Mouse (Mus musculus): ENCODE data around the gene Eif3i.
"Not testable (repeated sequence)": the region's sequence is repeated elsewhere in the genome, so short reads cannot be mapped to it uniquely, and the experiment has no call there.

Gene Eif3i

DNA sequence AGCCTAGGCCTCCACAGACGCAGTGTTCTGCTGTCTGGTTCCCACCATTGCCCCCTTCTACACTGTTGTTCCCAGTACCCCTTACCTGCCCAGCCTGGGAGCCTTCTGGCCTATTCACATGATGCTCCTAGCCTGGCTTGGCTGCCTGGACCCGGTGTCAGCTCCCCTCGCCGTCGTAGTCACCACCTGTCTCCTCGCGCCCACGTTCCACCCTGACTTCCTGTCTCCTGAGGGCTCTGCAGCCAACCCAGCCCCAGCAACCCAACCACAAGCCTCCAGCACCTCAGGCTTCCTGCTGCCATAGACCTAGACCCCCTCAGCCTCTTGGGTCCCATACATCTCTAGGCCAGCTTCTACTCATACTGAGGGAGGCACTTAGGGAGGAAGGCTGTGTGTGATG lies 27.0 kb downstream of the Eif3i start, which contains the start of gene Lck:
Gene Lck, minus strand, starts transcription at position 212 of the 400 bp plus-strand sequence.
- DNase-seq (ENCODE audit: low read depth, low spot score), result no peak

DNA sequence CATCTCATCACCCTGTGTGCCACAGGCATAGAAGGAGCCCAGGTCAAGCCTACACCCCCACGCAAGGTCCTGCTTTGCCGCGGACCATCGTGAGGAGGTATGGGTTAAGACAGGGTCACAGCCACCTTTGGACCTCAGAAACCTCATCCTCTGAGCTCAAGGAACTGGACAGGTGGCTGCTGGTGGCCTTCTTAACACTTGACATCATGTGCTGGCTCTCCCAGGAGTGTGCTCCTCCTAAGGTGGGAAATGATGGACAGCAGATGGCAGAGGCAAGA lies 27.4 kb downstream of the Eif3i start:
- no peak for DNase-seq (ENCODE audit: low read depth, low spot score)

DNA sequence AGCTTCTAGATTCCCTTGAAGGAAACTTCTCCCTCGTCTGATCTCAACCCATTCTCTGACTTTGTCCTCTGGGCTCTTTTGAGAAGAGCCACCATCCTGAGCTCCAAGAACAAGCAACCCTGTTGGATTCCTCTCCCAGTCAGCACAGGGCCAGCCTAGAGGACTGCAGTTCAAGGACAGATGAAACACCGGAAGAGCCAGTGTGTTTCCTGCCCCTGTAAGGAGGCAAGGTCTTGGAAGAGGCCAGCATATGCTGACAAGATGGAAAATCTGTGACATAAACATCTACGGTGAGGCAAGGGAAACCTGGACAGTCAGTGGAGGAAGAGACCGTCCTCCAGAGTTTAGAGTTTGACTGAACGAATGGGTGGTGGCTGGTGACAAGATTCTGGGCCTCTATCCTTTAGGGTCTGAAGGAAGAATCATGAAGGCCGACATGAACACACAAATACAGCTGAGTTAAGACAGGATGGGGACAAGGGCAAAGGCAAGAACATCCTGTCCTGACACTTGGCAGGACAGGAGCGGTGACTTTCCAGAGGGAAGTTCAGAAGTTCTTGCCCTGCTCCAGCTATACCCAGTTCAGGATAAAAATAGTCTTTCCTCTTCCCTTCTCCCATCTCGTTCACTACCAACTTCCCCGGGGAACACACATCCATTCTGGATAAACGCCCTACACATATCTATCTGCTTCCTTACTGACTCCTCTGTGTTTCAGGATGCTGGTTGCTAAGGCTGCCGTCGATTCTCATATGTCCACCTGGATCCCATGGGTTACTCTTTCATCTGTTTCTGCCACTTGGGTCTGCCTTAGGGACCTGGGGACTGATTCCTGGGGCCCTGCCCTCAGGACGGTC lies 28.0 kb downstream of the Eif3i start:
- DNase-seq (ENCODE audit: low read depth, low spot score), result no peak

DNA sequence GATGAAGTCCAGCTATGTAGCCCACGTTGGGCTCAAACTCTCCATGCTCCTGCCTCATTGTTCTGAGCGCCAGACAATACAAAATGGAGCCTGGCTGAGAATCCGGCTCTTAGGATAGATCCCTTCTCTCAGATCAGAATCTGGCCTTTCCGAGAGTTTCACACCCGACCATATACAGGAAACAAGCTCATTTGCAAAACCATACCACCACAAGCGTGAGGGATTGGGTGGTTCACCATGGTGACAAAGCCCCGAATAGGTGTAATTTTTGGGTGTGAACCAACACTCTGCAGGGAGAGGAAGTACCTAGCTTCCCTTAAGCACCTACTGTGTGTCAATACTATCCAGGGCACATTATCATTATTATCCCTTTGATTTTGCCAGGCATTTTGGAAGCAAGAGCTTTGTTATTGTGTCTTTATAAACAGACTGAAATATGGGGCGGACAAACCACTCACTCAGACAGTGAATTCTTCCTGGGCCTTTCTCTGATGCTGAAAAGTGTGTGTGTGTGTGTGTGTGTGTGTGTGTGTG lies 28.8 kb downstream of the Eif3i start:
- no peak for DNase-seq (ENCODE audit: low read depth, low spot score)

DNA sequence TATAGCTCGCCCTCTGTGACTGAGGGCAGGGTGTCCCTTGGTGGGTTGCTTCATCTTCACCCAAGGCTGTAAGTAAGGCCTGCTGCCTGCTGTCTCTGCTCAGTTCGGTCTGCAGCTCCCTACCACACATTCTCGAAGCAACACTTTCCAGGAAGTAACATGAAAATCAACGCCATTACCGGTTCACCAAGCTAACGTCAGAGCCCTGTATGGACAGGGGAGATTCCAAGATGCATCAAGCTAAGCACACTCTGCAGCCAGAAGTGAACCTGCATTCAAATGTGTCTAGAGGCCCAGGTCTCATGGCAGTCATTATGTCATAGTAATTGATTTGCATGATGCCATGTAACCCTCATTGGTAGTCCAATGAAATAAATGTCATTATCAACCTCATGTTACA lies 30.4 kb downstream of the Eif3i start:
- no peak for DNase-seq (ENCODE audit: low read depth, low spot score)

DNA sequence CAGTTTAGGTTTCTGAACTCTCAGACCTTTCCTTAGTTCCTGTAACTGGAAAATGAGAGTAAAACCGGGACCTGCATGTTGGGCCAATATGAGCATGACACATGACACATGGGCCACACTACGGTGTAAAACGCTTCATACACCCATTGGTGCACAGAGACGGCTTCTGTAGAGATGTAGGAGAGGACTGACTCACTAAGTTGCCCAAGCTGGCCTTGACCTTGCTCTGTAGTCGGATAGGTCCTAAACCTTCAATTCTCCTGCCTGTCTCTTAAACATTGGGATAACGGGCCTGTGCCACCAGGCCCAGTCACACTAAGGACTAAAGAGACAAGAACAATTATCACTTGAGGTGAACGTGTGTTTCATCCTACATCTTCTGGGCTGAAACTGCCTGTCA lies 32.1 kb downstream of the Eif3i start:
- DNase-seq (ENCODE audit: low read depth, low spot score), result no peak

DNA sequence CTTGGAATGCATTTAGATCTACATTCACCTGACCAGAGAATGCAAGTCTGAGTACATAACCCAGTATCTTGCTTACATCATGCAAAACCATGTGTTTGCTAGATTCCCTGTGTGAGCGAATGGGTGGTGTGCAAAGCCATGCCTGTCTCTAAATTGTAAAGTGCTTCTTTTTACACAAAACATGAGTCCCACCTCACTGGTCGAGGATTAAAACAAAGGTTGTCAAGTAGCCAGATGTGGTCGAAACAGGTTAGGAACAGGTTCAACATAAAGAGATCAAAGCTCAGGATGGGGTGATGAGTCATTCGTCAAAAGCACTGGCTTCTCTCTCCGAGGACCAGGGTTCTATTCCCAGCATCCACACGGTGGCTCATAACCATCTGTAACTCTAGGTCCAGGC lies 35.3 kb downstream of the Eif3i start:
- DNase-seq (ENCODE audit: low read depth, low spot score), result no peak

DNA sequence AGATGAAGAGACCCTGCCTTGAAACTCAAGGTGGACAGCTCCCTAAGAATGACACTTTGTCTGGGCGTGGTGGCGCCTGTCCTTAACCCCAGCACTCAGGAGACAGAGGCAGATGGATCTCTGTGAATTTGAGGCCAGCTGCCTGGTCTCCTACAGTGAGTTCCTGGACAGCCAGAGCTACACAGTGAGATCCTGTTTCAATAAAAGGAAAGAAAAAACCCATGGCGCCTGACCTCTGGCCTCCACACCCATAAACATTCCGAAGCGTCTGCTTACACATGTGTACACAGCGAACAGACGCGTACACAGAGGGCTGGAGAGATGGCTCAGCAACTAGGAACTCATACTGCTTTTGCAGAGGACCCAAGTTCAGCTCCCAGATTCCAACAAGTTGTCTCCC lies 36.7 kb downstream of the Eif3i start:
- peak; percentile 59 for DNase-seq (ENCODE audit: low read depth, low spot score)

DNA sequence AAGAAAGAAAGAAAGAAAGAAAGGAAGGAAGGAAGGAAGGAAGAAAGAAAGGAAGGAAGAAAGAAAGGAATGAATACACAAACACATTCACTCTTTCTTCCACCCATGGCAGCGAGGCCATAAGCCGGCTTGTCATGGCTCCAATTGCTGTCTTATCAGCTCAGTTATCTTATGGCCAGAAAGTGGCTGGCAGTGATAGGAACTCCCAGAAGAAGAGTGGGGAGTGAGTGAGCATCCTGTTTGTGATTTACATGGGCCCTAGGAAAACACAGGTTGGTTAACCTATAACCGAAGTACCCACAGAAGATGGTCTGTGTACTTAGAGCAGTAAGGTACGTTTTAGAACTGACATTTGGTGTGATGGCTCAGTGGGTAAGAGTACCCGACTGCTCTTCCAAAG lies 39.3 kb downstream of the Eif3i start:
- no peak for DNase-seq (ENCODE audit: low read depth, low spot score)

DNA sequence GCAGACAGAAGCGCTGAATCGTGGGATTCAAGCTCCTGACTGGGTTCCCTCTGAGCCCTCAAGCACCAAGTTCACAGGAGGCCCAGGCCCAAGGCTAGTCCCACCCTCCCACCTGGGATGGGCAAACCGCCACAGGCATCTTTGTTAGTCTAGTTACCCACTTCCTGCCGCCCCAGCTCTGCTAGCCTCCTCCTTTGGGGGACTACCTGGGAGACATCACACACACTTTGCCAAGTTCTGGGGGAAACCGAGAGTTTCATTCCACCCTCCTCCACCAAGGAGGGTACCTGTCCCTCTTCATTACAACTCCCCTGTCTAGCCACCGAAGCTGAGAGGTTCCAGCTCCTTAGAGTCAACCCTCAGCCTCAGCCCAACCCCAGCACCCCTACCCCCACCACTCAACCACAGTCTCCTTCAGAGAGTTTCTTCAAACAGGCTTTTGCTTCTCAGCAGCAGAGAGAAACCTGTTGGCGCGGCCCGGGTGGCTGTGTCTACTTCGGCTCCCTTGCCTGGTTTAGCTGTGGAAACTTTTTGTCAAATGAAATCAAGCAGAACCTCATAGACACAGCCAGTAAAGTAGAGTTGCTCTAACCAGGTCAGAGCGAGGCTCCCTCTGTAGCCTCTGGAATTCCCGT lies 42.0 kb downstream of the Eif3i start:
- DNase-seq (ENCODE audit: low read depth, low spot score), result no peak

DNA sequence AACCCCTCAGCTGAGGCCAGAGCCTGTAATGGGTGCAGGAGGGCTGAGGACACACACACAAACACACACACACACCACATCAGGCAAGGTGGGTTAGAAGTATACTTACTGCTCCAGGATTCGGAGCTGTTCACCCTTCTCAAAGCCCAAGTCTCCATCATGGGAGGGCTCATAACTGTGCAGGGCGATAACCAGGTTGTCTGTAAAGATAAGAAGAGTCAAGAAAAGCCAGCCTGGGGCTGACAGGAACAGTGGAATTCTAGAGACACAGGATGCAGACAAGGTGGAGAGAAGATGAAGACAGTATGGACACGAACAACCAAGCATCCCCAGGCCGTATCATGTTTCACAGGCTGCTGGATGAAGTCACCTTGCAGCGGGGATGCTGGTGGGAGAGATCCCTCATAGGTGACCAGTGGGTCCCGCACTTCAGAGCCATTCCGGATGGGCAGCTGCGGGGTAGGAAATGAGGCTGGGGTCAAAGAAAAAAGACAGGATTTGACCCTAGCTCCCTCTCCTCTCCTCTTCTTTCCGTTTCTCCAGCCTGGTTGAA lies 43.1 kb downstream of the Eif3i start:
- no peak for DNase-seq (ENCODE audit: low read depth, low spot score)

DNA sequence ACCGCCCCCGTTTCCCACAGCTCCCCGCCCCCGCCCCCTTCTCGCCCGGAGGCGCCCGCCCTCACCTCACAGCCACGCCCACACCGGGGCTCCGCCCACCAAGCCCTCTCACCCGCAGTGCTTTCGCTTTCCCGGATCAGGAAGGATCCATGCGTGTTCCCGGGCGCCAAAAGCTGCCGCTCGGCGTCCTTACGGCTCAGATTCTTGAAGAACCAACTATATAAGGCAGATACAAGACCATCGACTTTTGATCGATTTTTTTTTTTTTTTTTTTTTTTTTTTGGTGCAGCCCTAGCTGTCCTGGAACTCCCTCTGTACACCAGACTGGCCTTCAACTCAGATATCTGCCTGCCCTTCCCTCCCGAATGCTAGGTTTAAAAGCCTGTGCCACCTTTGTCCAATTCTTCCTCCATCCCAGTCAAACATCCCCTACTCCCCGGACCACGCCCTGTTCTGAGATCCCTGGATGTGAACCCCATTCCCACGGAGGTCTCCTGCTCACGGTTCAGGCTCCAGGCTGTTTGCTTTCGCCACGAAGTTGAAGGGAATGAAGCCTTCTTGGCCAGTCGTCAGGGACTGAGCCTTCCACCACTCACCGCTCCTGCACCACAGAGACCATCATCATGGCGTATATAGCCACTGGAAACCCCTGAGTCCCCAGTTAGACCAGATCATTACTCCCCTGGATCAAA lies 43.8 kb downstream of the Eif3i start:
- peak; percentile 89 for DNase-seq (ENCODE audit: low read depth, low spot score)

DNA sequence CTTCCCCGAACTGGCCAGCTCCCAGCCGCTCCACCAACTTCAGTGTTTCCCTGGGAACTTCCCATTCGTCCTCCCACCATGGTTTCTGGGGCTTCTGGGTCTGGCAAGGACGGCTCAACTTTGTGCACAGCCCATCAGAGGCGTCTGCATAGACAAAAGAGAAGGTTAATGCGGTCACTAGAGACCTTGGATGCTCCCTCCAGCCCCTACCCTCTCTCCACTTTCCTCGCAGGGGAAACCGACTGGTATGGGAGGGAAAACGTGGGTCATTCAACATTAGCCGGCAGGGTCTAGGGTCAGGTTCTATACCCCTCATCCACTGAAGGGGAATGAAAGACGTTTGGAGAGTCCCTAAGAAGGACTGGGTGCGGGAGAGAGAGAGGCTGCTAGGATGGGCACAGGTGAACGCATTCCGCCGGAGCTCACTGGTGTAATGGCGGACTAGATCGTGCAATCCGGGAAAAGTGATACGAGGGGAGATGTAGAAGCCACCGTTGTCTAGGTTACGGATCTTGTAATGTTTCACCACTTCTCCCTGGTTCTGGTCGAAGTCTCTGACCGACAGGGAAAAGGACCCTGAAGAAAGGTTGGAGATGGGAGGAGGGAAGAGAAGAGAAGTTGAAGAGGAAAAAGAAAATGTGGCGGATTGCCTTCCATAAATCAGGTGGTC lies 44.5 kb downstream of the Eif3i start:
- DNase-seq (ENCODE audit: low read depth, low spot score), result no peak

DNA sequence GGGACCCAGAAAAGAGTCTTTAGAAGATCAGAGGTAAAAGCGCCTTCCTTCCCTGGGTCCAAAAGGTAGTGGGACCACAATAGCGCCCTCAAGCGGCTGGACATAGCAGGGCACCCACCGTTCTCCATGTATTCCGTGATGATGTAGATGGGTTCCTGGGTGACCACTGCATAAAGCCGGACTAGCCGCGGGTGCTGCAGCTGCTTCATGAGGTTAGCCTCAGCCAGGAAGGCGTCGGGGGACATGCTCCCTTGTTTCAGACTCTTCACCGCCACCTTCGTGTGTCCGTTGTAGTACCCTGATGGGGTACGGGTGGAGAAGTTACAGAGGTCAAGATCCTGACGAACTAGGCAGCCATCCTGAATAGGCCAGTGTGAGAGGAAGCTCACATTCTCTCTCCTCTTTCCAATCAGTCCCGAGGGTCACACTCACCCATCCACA lies 45.0 kb downstream of the Eif3i start:
- DNase-seq (ENCODE audit: low read depth, low spot score), result no peak

DNA sequence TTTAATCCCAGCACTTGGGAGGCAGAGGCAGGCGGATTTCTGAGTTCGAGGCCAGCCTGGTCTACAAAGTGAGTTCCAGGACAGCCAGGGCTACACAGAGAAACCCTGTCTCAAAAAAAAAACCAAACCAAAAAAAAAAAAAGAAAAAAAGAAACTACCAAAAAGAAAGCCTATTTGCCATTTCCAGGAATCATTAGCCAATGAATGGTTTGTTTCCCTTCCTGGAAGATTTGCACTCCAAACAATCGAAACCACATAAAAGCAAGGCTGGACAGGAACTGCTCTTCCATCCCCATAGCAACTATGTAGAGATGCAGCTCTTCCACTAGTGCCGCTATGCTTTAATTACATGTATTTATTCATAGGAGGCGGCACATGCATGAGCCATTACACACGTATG lies 45.9 kb downstream of the Eif3i start:
- DNase-seq (ENCODE audit: low read depth, low spot score), result not testable (repeated sequence)

DNA sequence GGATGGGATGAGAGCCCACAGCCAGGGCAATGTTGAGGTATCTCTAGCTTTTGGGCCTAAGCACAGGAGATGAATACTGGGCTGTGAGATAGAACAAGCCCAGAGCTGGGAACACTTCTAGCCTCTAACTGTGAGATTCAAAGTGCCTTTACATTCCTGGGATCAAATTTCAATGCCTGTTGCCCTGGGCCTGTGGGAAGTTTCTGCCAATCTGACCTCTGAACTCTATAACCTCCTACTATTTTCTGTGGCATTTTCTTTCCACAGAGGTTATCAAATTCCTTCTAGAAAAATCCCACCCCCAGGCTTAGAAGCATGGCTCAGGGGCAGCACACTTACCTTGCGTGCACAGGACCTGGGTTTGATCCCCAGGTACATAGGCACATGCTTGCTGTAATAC lies 50.2 kb downstream of the Eif3i start:
- no peak for DNase-seq (ENCODE audit: low read depth, low spot score)

DNA sequence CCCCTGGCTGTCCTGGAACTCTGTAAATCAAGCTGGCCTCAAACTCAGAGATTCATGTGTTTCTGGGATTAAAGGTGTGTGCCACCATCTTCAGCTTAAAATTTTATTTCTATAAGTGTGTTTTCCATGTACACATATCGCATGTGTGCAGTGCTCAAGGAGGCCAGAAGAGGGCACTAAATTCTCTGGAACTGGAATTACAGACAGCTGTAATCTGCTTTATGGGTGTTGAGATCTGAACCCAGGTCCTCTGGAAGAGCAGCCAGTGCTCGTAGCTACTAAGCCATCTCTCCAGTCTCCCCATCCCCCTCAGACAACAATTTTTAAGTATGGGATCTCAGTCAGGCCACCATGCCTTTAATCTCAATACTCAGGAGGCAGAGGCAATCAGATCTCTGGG lies 51.1 kb downstream of the Eif3i start:
- no peak for DNase-seq (ENCODE audit: low read depth, low spot score)

DNA sequence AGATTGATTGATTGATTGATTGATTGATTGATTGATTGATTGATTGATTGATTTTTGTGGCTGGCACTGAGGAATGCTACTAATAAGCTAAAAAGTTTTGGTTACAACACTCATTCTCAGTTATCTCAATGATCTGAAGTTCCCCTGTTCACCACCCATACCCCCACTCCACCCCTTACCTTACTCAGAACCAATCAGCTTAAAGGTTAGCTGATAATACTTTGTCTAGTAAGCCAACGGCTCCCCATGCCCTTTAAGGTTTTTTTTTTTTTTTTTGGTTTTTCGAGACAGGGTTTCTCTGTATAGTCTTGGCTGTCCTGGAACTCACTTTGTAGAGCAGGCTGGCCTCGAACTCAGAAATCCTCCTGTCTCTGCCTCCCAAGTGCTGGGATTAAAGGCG lies 52.8 kb downstream of the Eif3i start:
- DNase-seq (ENCODE audit: low read depth, low spot score), result not testable (repeated sequence)

DNA sequence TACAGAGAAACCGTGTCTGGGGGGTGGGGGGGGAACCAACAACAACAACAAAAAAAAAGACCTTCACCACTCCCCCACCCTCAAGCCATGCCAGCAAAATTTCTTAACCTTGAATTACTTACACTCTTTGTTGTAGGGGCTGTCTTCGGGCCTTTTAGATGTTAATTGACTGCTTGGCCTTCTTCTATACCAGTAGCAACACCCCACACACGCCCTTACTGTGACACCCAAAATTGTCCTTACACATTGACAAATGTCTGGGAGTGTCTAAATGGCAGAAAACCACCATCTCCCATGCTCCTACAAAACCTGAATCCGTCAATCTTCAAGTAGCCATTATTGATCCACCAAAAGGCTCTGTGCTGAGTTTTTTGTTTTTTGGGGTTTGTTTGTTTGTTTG lies 56.3 kb downstream of the Eif3i start:
- no peak for DNase-seq (ENCODE audit: low read depth, low spot score)

DNA sequence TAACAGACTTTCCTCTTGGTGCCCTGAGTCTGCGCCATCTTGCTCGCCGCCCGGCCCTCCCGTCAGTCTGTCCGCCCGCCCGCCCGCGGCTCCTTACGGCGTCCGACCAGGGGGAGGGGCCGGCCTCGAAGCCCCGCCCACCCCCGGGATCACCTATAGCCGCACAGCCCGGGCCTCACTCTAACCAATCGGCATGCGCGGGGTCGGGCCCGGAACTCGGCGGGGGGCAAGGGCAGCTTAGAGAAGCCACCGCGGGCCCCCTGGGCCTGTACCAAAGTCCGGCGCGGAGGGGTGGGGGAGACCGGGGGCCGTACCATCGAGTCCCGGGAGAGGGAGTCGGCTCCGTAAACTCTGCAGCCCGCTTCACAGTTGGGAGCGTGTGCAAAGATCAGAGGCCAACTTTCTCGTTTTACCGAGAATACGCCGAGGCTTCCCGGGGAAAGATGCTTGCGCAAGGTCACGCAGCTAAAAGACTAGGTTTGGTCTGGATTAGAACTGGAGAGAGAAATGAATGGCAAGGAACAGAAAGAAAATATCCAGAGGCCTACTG lies 57.8 kb downstream of the Eif3i start, which contains the start of gene Hdac1:
Gene Hdac1, minus strand, starts transcription at position 122 of the 550 bp plus-strand sequence.
- DNase-seq (ENCODE audit: low read depth, low spot score), result peak; percentile 96

Measured in embryo, embryonic 11.5 days (tissue).